Mouse (Mus musculus) cerebellum, postnatal 36 days (tissue): ENCODE data around the gene Vat1l.
A peak's percentile ranks its signal among the peaks of the same experiment; 100 is the strongest.

Experiments
- DNase-seq, 2 experiments: peaks; one replicate each; pipeline ENCODE4 v3.0.0; 2021 to 2022; ENCODE audit warnings: mixed read lengths in 2 of 2

Gene Vat1l

DNA sequence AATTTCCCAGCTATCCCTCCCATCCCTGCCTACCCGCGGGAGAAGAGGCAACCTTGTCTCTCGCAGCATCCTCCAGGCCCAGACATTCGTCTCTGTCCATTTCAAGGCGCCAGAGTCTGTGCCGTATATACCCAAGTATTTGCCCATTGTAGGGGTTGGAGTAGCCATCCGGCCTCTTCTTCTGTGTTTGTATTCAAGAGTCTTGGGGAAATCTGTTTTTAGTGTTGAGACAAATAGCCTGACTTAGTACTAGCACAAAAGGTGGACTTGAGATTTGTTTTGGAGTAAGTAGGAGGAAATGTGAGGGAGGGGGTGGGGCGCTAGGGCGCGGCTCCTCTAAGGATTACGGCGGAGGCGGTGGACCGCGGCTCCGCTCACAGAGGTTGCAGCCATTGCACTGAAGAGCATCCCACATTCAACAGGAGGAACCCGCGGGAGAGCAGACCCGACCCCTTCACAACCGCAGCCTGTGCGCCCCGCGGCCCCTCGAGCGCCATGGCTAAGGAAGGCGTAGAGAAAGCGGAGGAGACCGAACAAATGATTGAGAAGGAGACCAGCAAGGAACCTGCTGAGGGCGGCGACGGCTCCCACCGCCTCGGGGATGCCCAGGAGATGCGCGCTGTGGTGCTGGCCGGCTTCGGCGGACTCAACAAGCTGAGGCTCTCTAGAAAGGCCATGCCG is at the start of gene Vat1l:
Vat1l (plus strand) TSS at position 392 of the 681 bp plus-strand sequence.
- DNase-seq: peak; percentile 70 to 77

DNA sequence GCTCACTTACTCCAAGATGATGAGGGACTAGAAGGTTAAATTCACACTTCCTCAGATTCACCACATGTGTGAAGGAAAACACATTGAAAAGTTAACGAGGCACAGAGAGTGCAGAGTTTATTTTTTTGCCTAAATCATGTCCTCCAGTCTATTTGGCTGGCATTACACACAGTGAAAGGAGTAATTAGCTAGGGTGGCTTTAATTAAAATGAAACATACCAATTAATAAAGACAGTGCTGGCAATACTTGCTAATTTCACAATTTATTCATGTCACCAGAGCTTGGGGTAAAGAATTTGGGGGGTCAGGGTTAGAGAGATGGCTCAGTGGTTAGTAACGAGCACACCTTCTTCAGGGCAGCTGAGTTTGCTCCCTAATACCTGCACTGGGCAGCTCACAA is 46.8 kb upstream of the Vat1l start:
- no peak for DNase-seq

DNA sequence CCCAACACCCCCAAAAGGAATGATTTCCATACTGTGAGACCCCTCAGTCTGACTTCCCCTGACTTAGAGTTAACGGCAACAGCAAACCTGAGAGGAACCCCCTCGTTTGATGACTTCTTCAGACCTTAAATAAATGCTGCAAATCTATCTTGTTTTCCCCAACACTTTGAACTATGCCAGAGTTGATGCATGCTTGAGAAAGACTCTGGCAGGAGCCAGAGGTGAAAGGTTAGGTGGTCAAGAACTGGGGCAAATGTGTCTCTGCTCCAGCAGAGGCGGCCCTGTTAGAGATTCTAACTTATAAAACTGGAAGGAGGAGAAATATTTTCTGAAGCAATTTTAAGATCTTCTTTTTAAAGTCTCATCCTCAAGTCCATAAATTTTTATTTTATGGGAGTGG is 45.7 kb upstream of the Vat1l start:
- DNase-seq: no peak

DNA sequence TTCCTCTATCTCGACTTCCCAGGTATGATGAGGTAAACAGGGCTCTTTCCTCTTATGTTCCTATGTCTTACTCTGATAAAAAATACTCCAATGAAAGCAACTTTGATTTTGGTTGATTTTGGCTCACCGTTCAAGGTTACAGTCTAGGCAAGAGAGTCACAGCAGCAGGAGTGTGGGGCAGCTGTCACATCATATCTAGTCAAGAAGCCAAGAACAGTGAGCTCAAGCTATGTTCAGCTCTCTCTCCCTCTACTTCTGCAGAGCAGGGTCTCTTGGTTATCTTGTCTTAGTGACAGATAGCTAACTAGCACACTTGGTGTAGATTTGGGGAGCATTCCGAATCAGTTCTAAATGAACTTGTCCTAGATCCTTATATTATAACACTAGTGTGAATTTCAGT is 41.5 kb upstream of the Vat1l start:
- no peak for DNase-seq

DNA sequence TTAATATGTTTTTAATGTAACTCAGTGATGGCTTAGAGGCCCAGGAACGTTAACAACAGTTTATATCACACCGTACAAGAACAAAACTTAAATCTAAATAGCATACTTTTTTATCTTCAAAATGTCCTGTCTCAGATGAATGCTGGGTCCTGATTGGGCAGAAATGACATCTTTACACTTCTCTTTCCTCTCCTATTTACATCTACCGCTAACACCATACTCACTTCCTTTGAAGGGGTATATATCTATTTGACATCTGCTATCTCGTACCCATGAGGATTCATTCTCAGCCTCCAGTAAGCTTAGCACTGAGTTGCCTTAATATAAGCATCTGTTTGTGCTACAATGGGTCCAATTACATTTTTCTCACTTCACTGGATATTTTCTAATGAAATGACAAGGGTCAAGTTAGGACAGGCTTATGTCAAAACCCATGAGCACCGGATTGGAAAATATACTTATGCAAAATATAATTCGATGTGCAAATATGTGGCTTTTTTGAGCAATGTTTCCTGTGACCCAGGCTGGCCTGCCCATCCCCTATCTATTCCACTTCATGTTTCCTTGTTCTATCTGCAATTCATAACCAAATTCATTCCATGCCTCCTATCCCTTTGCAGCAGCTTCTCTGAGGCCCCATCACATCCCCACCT is 40.8 kb upstream of the Vat1l start:
- DNase-seq: no peak

DNA sequence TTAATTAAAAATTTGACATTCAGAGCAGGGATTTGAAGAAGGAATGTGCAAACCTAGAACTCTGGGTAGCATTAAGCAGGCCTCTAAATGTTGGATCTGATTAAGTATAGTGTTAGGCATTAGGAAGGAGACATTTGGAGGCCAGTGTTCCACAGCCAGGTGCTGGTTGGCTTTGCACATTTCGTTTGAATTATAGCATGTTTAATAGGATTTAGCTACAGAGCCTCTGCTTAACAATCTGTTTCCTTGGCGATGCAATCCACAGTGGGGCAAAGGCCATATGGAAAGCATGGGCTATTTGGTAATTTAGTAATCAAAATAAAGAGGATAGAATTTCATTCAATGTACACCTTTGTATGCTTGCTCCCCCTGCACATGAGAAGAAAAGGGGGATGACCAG is 39.7 kb upstream of the Vat1l start:
- DNase-seq: no peak

DNA sequence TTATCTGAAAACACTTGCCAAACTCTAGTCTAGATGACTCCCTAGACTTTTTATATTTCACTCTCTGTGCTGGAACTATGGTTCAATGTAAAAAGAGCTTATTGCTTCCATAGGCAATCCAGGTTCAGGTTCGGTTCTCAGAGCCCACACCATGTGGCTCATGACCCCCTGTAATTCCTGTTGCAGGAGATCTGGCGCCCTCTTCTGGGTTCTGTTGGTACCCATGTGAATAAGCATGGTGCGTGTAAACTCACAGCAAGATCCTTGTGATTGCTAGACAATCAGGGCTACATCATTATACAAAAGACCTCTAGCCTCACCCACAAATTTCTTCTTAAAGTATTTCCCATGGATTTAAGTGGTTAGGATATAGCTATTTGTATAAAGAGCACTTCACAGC is 28.7 kb upstream of the Vat1l start:
- no peak for DNase-seq

DNA sequence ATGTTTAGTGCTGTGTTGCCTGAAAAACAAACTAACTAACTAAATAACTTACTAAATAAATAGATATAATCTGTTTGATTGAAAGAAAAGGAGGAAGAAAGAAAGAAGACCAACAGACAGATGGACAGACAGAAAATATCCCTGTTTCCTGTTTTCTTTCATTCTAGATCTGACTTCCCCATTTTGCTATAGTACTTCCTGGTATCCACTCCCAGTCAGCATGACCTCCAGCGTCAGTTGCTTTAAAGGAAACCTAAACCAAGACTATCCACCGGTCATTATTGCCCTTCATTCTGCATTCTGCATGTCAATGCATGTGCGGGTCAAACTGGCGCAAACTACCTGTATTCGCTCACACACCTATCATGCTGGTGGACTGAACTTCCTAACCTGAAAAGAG is 12.1 kb upstream of the Vat1l start:
- no peak for DNase-seq

DNA sequence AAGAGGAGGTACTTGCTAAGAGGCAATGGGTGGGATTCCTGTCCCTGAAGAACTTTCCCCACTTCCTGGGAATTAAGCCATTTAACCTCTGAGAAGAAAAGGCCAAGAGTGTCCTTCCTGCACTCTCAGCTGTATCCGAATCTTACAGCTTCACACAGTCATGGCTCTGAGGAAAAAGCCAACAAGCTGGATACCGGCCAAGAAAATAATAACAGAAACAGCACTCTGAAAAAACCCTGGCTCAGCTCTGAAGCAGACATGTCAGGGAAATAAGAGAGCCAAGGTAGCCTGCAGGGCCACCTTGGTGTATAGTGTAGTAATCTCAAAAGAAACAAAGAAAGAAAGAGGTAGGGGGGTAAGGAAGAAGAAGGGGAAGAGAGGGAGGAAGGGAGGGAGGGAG is 6.4 kb upstream of the Vat1l start:
- peak in 1 of 2 experiments; percentile 22 for DNase-seq

DNA sequence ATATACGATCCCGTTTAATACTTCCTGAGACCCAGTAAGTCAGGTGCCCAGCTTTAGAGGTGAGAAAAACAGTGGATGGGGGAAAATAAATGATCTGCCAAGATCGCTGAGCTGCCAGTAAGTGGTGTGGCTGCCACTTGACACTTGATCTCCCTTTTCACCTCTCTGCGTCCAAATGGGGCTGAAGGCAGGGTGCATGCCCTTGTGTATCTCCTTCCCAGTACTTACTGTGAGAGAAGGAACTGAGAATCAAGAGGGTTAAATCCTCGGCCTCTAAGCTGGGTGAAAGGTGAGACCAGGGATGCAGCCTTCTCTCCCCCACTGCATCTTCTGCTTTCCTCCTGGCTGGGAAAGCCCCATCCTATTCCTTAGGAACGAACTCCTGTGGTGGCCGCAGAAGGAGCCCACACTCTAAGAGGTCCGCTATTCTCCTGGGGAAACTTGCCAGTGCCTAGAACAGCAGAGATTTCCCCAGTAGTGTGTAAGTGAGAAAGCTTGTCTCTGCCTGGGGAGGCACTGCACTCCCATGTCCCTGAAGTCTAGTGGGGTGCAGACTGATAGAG is 1.1 kb downstream of the Vat1l start:
- DNase-seq: peak; percentile 30 to 42

DNA sequence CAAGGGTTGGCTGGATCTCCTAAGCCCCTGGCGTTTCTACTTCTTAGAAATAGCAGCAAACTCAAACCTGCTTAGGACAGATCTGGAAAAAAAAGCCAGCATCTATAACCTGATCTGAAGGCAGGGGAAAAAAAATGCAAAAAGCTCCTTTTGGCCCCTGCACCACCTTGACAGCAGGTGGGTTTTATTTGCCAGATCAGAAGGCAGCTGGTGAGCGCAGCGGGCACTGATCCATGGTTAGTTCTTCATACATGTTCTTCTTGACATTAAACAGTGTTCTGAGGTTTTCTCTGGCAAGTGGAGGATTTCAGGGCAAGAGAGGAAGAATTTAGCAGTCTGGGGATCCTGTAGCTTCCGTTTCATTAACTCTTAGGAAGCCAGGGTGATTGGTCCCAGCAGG is 1.6 kb downstream of the Vat1l start:
- DNase-seq: peak; percentile 54 to 64

DNA sequence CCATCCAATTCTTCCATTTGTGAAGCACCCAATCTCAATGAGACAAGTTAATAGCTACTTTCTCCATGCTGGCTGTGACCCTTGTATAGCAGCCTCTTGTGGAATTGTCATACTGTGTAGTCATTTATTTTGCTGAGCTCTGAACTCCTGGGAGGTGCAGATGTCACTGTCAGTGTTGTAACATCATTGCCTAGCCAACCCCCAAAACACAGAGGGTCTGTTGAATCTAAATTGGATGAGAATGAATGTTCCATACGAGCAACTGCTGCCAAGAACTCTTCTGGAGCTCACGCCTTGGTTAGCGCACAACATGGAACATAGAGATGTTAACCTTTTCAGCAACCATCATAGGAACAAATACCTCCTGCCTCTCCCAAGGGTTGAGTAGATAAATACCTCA is 15.4 kb downstream of the Vat1l start:
- DNase-seq: no peak

DNA sequence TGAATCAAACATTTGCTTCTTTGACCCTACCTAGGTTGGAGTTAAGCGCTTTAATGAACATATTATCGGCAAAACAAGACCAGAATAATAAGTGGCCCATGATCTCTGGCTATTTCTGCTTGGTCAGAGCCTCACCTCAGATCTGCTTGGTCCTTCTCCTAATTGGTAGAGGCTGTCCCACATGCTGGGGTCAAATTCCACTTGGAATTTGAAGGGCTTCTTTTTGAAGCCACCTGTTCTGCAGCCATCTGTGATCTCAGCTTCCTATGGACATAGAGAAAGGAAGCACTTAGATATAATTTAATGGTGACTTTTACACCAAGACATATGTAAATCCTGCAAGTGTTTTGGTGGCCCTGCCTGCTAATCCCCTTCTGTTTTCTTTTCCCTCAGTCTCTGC is 16.6 kb downstream of the Vat1l start:
- peak; percentile 20 to 36 for DNase-seq

DNA sequence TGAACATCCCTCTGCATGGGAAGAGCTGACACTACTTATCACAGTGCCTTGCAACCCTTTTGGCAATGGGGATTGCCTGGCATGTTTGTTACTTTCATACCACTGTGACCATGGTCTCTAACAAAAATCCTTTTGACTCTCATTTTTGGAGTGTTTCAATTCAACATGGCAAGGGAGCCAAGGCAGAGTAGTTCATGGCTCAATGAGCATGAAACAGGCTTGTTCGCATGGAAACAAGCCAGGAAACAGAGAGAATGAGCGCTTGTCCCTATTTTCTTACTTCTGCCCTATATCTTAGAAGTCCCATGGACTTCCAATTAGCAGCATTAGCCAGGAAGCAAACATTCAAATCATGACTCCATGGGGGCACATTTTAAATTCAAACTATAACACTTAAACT is 18.6 kb downstream of the Vat1l start:
- peak; percentile 34 to 49 for DNase-seq

DNA sequence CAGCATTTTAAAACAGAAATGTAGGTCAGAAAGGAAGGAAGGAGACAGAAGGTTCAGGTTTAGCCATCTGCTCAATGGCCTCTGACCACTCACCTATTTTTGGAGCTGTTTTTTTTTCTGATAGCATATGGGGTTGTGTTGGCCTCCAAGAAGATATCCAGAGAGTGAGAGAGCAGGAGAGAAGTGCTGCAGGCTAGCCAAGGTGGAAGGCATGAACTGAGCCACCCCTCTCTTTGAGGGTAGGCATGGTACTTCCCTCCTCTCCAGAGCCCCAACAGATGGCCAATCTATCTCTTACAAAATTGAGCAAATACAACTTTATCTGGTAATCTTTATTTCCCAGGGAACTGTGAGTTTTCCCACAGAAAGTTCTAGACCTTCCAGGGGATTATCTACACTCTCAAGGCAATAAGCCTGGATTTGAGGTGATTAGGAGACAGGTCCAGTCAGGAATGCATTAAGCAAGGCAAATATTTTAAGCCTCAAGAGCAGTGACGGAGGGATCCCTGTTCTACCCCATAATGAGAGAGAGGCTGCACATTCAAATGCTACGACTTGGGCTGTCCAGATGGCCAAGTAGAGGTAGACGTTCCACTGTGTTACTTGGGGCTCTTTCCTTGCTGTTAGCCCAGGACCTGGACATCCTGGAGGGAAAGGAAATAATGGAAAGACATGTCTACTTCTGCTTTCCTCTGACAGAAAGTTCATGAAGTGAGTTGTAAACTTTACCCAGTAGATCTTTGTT is 46.1 kb downstream of the Vat1l start:
- DNase-seq: peak; percentile 71 to 78

DNA sequence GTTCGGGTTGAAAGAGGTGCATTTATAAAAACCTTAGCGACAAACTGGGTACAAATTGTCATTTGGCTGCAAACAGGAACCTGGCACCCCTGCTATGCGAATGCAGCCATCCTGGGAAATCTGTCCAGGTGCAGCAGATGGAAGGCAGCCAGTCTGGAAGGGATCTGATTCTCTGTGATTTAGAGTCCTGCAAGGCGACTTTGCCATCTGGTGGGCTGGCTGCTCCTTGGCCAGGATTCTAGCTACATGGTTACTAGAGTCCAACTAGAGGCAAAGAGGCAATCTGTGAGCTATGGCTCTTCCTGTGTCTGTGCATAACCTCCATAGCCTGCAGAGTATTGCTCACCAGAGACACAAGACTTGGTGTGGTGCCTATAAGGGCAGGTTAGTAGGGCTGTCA is 53.3 kb downstream of the Vat1l start:
- peak; percentile 97 to 99 for DNase-seq

DNA sequence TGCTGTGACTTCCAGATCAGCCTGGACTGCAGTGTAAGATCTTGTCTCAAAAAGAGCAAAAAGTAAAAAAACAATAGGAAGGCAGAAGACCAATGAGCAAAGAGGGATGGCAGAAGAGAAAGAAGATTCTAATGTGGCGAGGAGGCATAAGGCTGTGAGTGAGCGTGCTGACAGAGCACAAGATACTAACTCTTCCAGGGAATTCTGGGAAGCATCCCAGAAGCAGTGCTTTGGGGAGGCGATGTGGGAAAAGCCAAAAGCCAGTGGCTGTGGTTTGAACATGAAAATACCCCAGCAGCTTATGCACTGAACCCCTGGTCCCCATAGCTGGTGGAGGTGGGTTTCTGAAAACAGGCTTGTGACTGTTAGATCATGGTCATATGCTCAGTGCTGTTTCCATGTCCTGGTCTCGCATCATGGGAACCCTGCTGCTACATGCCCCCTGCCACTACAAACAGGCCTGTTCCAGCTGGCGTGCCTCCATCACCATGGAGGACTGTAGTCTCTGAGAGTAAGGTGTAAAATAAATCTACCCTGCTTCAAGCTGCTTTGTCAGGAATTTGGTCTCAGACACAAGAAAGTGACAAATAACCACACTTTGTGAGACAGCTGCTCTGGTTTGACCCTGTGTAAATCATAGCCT is 54.4 kb downstream of the Vat1l start:
- DNase-seq: peak; percentile 65 to 67

DNA sequence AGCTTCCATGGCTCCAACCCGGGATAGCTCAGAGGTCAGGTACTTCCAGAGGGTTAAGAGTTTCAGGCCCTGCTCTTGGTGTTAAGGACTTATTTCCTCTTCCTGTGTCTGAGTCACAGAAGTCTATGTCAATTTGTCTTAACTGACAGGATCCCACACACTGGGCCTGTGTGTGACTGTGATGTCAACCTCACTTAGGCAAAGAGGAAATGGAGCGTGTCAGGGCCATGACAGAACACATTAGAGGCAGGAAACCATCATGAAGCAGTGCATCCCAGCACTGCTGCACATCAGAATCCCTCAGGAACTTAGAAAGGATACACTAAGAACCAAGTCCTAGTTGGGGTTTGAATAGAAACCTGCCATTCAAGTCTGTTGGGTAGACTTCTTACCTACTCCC is 56.9 kb downstream of the Vat1l start:
- no peak for DNase-seq

DNA sequence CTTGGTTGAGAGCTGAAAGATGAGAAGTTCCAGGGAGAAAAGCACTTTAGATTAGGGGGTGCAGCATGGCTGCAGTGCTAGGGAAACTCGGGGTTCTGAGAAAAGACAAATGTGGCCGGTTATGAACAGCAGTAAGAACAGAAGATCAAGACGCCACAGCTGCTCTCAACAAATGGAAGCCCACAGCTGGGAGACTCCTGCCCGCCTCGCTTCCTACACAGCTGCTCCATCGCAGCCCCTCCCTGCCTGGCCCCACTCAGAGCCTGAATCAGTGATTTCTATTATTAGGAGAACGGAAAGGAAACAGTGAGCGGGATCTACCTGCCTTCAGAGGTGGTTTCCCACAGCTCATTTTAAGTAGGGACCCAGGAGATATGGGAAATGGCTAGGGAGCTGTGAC is 69.1 kb downstream of the Vat1l start:
- no peak for DNase-seq

DNA sequence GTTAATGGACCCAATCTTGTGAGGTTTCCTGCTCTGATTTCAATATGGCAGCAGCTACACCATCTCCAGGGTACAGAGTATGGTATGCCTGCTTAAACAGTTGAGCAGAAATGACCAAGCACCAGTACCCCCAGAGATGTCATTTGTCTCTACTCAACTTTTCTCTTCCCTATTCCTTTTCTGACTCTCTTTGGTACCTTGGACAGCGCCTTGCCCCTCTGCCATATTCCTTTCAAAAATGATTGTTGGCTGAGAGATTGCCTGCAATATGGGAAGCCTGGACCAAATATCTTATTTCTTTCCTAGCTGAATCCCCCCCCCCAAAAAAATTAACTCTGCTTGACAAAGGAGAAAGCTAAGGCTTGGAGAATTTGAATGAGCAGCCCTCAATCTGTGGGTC is 75.7 kb downstream of the Vat1l start:
- DNase-seq: no peak

DNA sequence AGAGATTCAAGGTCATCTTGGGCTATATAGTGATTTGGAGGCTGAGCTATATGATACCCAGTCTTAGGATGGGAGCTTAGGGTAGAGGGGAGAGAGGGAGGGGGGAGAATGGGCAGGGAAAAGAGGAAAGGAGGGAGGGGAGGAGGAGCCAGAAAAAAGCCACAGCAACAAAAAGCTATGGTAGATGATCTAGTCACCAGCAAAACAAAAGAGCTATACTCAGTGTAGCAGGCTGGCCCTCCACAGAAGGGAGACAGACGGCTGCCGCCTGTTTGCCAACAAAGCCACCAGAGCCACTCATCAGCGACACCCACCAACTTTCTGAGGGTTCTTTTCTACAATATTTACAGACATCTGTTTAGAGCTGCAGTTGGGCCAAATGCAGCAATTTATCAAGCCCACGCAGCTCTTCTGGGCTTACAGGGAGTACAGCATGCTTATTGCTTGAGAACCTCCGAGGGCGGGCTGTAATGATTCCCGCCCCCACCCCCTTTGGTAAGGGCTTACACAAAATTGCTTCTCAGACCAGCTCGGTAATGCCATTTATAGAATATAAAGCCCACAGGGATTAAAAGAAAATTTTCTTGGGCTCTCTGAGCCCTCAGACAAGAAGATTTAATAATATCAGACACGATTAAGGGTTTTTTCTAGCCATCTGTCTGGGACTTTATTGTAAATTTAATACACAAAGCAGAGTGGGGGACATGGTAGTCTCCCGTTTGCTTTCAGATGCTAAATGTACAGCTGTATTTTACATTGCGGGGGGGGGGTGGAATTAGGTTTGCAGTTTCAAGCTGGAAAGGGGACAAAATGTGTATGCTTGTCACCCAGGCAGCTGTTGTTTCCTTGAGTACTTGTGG is 89.7 kb downstream of the Vat1l start:
- peak; percentile 73 for DNase-seq

DNA sequence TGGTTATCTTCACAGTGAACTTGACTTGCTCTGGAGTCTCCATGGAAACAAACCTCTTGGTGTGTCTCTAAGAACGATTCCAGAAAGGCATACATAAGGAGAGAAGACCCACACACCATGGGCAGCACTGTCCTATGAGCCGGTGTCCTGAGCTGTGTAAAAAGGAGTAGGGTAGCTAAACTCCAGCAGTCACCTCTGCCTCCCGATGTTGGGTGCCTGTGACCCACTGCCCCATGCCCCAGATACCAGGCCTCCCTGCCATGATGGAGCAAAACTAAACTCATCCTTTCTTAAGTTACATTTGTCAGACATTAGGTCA is 90.3 kb downstream of the Vat1l start:
- DNase-seq: no peak
